Mouse (Mus musculus): ENCODE measurements at regions not wholly inside any gene's neighbourhood (a gene's known extent, or its start where the extent isn't known, plus 50 kb on each side); places are given as distances from the start of the nearest gene placed in this dataset.

DNA sequence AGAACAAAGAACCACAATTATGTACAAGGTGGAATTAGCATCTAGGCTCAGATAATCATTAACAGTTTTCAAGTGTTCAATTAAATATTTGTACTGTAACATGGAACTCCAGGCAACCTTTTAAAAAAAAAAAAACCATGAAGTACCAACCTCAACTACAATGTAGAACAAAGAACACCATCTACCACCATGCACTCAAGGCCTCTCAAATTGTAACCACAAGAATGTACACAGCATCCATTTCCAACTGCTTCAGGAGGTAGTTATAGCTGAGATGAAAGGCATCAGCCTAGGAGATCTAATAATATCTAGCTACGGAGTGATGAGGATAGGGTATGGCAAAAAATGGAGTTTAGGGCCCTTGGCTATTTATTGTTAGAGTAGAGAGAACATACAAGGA, 174.7 kb upstream of the Sox9 start:
- no peaks in the 10 kb centered on the region for H3K36me3 ChIP-seq (replicated peaks)
- no peaks in the 10 kb centered on the region for H3K27me3 ChIP-seq (replicated peaks; ENCODE audit: low read depth, poor library complexity, severe bottlenecking)
- H3K27ac ChIP-seq (replicated peaks) = no peak overlapping the region
- WGBS = 87% methylated on average over 1 of the region's 1 CpGs
- H3K4me3 ChIP-seq = no peak overlapping the region
- H3K9me3 ChIP-seq = no peaks in the 10 kb centered on the region
- peaks cover 5% of the 10 kb centered on the region; the same call in 1 of the 2 replicates for H3K4me1 ChIP-seq
- no peak for DNase-seq (ENCODE audit: low spot score)

DNA sequence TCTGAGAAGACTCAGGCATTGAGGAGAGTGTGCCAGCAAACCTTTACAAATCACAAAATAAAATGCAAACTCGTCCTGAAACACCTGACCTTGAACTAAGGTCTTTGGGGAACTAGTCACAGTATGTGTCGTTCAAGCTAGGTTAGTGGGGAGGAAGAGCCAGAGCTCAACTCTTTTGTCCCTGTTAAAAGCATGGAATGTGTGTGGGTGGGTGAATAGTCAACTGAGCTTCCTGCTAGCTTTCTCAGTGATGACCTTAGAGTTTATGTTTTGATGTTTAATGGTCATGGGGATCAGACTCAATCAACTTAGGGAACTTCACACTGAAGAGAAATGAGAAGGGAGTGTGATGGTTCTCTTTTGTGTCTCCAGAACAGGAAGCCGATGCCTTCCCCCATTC, 172.7 kb upstream of the Sox9 start:
- DNase-seq (ENCODE audit: low spot score) = no peak
- no peak overlapping the region for H3K27ac ChIP-seq (replicated peaks)
- peaks cover 5% of the 10 kb centered on the region; the same call in 1 of the 2 replicates for H3K4me1 ChIP-seq
- no peaks in the 10 kb centered on the region for H3K36me3 ChIP-seq (replicated peaks)
- H3K4me3 ChIP-seq = no peak overlapping the region
- 69% methylated on average over 3 of the region's 3 CpGs for WGBS
- H3K9me3 ChIP-seq = no peaks in the 10 kb centered on the region
- H3K27me3 ChIP-seq (replicated peaks; ENCODE audit: low read depth, poor library complexity, severe bottlenecking) = no peaks in the 10 kb centered on the region

DNA sequence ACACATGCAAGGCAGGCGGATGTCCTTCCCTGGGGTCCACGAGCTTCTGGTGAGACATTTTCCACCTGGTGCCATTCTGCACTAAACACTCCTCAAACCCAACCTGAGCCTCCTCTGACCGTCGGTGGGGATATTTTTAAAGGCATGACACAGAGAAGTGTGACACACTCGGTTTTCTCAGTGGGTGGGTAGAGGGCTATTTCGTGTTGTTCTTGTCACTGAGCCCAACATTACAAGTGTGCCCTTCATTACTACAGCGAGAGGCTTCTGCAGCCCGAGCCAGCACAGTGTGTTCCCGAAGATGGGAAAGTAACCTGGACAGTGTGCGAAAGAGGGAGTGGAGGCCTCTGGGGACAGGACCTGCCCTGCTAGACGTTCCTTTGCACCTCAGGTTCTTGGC, 171.0 kb upstream of the Sox9 start:
- Histone ChIP-seq H3K27ac (replicated peaks) (no peak overlapping the region), H3K9me3 (no peaks in the 10 kb centered on the region), H3K4me1 (peaks cover 5% of the 10 kb centered on the region; the same call in 1 of the 2 replicates), H3K27me3 (replicated peaks; ENCODE audit: low read depth, poor library complexity, severe bottlenecking) (no peaks in the 10 kb centered on the region), H3K36me3 (replicated peaks) (no peaks in the 10 kb centered on the region), H3K4me3 (no peak overlapping the region)
- DNase-seq (ENCODE audit: low spot score) = no peak
- 79% methylated on average over 11 of the region's 11 CpGs for WGBS

DNA sequence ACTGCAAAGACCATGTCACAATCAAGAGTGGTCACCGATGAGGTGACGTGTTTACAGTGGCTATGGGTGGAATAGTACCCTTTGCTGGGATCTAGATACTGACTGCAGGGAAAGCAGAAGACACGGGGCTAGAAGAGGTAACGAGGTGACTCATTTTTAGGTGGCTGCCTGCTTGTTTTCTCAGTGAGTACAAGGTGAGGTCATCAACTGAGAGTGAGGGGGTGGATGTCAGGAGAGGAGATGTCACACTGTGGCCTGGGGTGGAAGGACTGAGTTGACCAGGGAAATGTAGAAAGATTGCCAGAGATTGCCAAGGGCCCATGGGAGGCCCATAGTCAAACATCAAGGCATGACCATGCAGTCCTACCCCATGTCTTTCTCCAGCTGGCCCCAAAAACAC, 166.4 kb upstream of the Sox9 start:
- no peaks in the 10 kb centered on the region for H3K9me3 ChIP-seq
- H3K36me3 ChIP-seq (replicated peaks) = no peaks in the 10 kb centered on the region
- H3K27ac ChIP-seq (replicated peaks) = no peak overlapping the region
- peaks cover 10% of the 10 kb centered on the region for H3K4me1 ChIP-seq
- H3K4me3 ChIP-seq = no peak overlapping the region
- H3K27me3 ChIP-seq (replicated peaks; ENCODE audit: low read depth, poor library complexity, severe bottlenecking) = no peaks in the 10 kb centered on the region
- 92% methylated on average over 4 of the region's 4 CpGs for WGBS
- no peak for DNase-seq (ENCODE audit: low spot score)

DNA sequence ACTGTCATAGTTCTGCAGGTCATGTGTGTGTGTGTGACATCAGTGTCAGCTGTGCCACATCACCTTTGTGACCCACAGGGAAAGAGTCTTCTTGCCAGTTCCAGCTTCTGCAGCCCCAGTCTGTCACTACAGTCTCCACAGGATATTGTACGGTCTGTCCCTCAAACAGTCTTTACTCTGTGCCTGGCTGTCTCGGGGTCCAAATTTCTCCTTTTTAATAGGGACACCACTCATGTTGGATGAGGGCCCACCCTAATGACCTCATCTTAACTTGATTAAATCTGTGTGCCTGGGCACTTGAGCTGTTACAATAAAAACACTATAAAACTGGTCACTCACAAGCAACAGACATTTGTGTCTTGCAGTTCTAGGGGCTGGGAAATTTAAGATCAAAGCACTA, 165.1 kb upstream of the Sox9 start:
- 86% methylated on average over 2 of the region's 2 CpGs for WGBS
- no peak for DNase-seq (ENCODE audit: low spot score)
- Histone ChIP-seq H3K4me1 (peaks cover 19% of the 10 kb centered on the region), H3K9me3 (no peaks in the 10 kb centered on the region), H3K27me3 (replicated peaks; ENCODE audit: low read depth, poor library complexity, severe bottlenecking) (peaks cover 7% of the 10 kb centered on the region; the same call in 1 of the 2 replicates), H3K4me3 (no peak overlapping the region), H3K36me3 (replicated peaks) (no peaks in the 10 kb centered on the region), H3K27ac (replicated peaks) (no peak overlapping the region)

DNA sequence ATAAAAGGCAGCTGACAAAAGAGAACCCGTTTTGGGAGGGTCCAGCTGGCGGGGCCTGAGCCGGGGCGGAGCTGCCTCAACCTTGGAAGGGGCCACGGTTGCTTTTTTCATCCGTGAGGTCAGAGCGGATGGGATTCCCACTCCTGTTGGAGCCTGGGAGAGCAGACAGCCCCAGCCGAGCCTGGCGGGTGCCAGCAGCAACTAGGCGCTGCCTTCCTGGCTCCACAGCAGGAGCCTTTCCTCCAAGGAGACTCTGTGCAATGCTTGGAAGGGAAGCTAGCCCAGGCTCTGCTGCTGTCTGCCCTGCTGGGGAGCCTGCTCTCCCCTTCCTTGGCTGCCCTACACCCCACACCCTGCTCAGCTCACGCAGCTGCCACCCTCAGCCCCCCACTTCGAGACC, 161.1 kb upstream of the Sox9 start:
- Histone ChIP-seq H3K9me3 (no peaks in the 10 kb centered on the region), H3K36me3 (replicated peaks) (no peaks in the 10 kb centered on the region), H3K27me3 (replicated peaks; ENCODE audit: low read depth, poor library complexity, severe bottlenecking) (peaks cover 15% of the 10 kb centered on the region; the same call in 1 of the 2 replicates), H3K4me1 (peaks cover 29% of the 10 kb centered on the region), H3K4me3 (no peak overlapping the region), H3K27ac (replicated peaks) (peak overlapping the region; percentile 66)
- 22% methylated on average over 12 of the region's 12 CpGs for WGBS
- peak; percentile 33 for DNase-seq (ENCODE audit: low spot score)

DNA sequence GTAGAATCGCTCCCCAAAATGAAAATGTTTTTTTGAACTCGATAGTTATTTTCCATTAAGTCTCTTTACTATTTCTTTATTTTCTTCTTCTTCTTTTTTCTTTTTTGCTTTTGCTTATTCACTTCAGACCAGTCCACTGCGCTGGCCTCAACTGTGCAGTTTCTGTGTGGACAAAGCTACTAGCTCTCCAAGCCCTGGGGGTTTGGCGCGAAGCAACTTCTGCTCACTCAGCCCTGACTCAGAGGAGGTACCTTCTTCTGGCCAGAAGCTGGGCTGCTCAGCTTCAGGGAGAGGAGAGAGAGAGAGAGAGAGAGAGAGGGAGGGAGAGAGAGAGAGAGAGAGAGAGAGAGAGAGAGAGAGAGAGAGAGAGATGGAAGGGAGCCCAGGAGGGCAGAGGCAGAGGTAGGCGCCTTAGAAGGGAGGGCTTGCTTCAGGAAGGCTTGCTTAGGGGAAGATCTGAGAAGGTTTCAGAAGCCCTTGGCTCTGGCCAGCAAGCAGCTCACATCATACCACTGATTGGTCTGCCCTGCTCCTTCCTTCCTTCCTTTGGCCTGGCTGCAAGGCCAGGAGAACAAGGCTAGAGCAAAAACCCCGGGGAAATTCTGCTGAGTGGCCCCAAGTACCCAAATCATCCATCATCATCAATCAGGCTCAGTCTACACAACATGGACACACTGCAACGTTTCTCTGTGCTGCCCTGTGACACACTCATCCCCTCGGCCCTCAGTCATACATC, 160.5 kb upstream of the Sox9 start:
- no peak for DNase-seq (ENCODE audit: low spot score)
- no peak overlapping the region for H3K4me3 ChIP-seq
- no peaks in the 10 kb centered on the region for H3K36me3 ChIP-seq (replicated peaks)
- WGBS = 72% methylated on average over 9 of the region's 9 CpGs
- peaks cover 29% of the 10 kb centered on the region for H3K4me1 ChIP-seq
- H3K9me3 ChIP-seq = no peaks in the 10 kb centered on the region
- peak overlapping the region; percentile 66 for H3K27ac ChIP-seq (replicated peaks)
- H3K27me3 ChIP-seq (replicated peaks; ENCODE audit: low read depth, poor library complexity, severe bottlenecking) = peaks cover 15% of the 10 kb centered on the region; the same call in 1 of the 2 replicates

DNA sequence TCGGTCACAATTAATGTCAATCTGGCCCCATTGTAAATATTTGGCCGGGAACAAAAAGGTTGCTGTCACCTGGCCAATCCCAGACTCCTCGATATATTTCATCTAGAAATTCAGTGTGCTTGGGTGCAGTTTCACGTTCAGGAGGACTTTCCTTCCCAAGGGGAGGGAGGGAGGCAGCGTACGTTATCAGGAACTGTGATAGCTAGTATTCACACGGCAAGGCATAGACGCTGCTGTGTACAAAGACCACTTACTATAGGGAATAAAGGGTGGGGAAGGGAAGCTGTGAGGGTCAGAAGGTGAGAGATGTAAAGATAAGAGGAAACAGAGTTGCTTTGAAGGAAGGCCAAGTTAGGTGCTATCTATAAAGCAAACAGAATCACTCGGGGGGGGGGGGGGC, 132.7 kb upstream of the Sox9 start:
- WGBS = 47% methylated on average over 9 of the region's 9 CpGs
- Histone ChIP-seq H3K36me3 (replicated peaks) (no peaks in the 10 kb centered on the region), H3K27me3 (replicated peaks; ENCODE audit: low read depth, poor library complexity, severe bottlenecking) (no peaks in the 10 kb centered on the region), H3K4me1 (peaks cover 17% of the 10 kb centered on the region), H3K9me3 (no peaks in the 10 kb centered on the region), H3K27ac (replicated peaks) (no peak overlapping the region), H3K4me3 (no peak overlapping the region)
- no peak for DNase-seq (ENCODE audit: low spot score)

DNA sequence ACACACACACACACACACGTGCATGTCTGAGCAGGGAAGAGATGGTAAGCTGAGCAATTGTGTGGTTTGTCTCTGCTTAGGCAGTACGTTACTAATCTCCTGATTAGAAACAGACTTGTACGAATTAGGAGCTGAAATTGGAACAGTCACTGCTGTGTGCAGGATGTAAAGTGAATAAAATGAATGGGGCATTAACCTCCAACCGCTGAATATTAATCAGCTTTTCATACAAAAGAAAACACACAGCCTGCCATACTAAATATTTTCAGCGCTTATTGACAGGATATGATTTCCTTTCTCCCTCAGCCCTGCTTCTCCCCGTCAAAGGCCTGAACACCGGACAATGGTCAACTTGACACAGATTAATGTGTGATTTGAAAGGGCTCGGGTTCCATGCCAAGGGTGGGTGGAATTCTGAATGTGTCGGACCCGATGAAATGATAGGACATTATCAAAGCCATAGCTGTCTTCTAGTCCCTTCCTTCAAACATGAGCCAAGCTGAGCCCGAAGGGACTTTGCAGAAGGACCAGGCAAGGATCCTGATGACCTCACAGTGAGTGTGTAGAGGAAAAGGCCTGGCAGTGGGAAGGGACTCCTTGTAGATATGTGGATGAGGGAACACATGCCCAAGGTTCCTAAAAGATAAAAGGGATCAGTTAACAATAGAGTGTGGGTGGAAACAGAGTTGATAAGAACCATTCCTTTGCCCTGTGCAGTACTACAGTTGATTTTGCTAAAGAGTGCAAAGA, 124.4 kb upstream of the Sox9 start:
- DNase-seq (ENCODE audit: low spot score) = peak; percentile 14
- WGBS = 57% methylated on average over 11 of the region's 11 CpGs
- no peaks in the 10 kb centered on the region for H3K9me3 ChIP-seq
- H3K4me3 ChIP-seq = no peak overlapping the region
- peaks cover 16% of the 10 kb centered on the region for H3K4me1 ChIP-seq
- H3K27me3 ChIP-seq (replicated peaks; ENCODE audit: low read depth, poor library complexity, severe bottlenecking) = no peaks in the 10 kb centered on the region
- no peaks in the 10 kb centered on the region for H3K36me3 ChIP-seq (replicated peaks)
- H3K27ac ChIP-seq (replicated peaks) = peak overlapping the region; percentile 51

DNA sequence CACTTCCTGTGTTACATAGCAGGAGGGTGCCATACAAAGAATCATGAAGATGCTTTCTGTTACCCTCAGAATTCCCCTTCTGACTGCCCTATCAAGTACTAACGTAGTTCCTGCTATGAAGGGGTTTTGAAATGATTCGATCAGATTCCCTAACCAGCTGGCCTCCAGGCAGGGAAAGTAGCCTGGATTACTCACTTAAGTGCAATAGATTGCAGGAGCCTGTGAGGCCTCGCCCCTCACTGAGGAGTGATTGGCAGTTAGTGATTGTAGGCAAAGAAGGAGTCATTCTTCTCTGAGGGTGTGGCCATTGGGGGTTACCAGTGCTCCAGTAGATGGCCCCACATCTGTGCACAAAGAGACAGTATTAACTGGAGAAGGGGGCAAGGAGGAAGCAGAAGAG, 122.1 kb upstream of the Sox9 start:
- no peak overlapping the region for H3K27ac ChIP-seq (replicated peaks)
- whole genome bisulfite sequencing = 64% methylated on average over 3 of the region's 3 CpGs
- peaks cover 16% of the 10 kb centered on the region for H3K4me1 ChIP-seq
- no peak overlapping the region for H3K4me3 ChIP-seq
- no peaks in the 10 kb centered on the region for H3K9me3 ChIP-seq
- no peaks in the 10 kb centered on the region for H3K36me3 ChIP-seq (replicated peaks)
- H3K27me3 ChIP-seq (replicated peaks; ENCODE audit: low read depth, poor library complexity, severe bottlenecking) = no peaks in the 10 kb centered on the region
- no peak for DNase-seq (ENCODE audit: low spot score)

DNA sequence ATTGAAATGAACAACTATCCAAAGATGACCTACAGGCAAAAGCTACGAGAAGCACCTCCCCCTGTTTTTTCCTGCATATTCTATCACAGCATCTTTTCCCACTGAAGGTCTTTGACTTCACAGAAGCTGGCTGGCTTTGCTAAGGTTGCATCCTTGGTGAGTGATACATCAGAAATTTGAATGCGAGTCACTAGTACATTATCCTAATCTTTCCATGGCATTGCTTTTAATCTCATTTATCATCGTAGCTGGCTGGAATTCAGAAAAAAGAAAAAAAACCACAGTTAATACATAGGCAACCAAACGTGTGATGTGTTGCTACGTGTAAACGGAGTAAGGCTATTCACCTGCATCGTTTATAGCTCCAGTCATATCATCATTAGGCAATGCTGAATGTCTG, 120.6 kb upstream of the Sox9 start:
- Histone ChIP-seq H3K27ac (replicated peaks) (no peak overlapping the region), H3K36me3 (replicated peaks) (no peaks in the 10 kb centered on the region), H3K9me3 (no peaks in the 10 kb centered on the region), H3K4me1 (peaks cover 16% of the 10 kb centered on the region), H3K27me3 (replicated peaks; ENCODE audit: low read depth, poor library complexity, severe bottlenecking) (no peaks in the 10 kb centered on the region), H3K4me3 (no peak overlapping the region)
- DNase-seq (ENCODE audit: low spot score) = no peak
- 91% methylated on average over 7 of the region's 7 CpGs for WGBS

DNA sequence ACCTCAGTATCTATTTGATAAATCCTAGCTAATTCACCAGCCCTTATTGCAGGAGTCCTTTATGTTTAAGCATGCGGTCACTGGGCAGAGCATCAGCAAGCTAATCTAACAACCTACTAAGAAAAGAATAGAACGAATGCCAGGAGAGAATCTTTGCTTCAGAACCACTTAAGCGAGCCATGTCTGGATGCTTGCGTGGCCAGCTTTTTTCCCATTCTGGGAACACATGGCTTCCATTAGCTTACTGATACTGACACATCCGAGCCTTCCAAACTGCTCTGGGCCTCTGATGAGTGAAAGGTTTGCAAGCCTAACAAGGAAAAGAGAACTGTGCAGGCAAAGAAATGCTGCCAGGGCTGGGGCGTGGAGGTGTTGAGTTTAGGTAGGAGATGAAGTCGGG, 114.7 kb upstream of the Sox9 start:
- Histone ChIP-seq H3K9me3 (no peaks in the 10 kb centered on the region), H3K4me3 (no peak overlapping the region), H3K36me3 (replicated peaks) (no peaks in the 10 kb centered on the region), H3K27ac (replicated peaks) (no peak overlapping the region), H3K4me1 (peaks cover 12% of the 10 kb centered on the region), H3K27me3 (replicated peaks; ENCODE audit: low read depth, poor library complexity, severe bottlenecking) (no peaks in the 10 kb centered on the region)
- WGBS = 73% methylated on average over 7 of the region's 7 CpGs
- DNase-seq (ENCODE audit: low spot score) = peak; percentile 21

DNA sequence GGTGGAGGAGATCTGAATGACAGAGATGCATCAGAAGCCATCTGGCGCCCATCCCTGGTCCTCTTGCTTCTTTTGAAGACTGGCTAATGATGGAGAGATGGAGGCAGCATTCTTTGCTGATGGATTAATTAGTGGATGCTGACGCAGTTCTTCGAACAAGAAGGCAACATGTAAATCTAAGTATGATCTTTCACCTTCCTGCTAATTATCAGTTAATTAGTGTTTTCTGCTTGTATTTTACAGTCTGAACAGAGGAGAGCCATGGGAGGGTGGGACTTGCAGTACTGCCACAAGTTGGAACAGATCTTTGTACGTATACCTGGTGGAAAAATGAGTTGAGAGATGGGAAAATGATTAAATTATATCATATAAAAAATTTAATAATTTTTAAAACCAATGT, 109.9 kb upstream of the Sox9 start:
- Histone ChIP-seq H3K4me1 (peaks cover 11% of the 10 kb centered on the region), H3K27ac (replicated peaks) (no peak overlapping the region), H3K27me3 (replicated peaks; ENCODE audit: low read depth, poor library complexity, severe bottlenecking) (no peaks in the 10 kb centered on the region), H3K36me3 (replicated peaks) (no peaks in the 10 kb centered on the region), H3K4me3 (no peak overlapping the region), H3K9me3 (no peaks in the 10 kb centered on the region)
- WGBS = 82% methylated on average over 4 of the region's 4 CpGs
- no peak for DNase-seq (ENCODE audit: low spot score)

Measured in embryonic facial prominence, embryonic 10.5 days (tissue).